Mouse (Mus musculus) urinary bladder, postnatal 14 days (tissue): ENCODE data around the gene Igfbp3.

Source experiments
- DNase-seq: peaks from one replicate; pipeline ENCODE4 v3.0.0; 2021; ENCODE audit warnings: low spot score

Gene Igfbp3

DNA sequence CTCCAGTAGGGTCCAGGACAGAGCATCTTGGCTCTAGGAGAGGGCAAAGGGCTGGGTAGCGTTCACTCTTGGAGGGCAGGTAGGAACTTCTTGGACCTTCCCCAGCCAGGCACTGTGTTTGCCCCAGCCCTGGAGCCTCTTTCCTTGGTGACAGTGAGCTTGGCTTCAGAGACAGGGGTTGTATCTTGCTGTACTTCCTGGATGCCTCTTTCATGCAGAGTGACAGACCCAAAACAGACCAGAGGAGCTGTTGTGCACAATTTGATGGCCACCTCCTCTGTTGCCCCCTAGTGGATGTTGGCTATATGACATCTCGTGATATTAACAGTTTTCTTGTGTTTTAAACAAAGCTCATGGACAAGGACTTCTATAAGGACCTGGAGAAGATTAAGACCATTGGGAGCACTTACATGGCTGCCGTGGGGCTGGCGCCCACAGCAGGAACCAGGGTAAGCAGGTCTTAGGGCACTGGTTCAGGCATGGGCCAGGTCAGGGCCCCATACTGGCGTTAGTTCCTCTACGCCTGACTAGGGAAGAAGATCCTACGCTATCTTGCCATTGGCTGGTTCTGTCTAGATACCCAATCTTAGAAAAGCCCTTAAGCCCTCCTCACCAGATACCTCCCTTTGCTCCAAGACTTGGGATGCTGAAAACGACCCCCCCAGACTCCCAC, 52.1 kb downstream of the Igfbp3 start:
- no peak for DNase-seq

- DNase-seq = no peak
These were observed 53.1 kb downstream of the Igfbp3 start for GRCm38 (mm10) chr11:7160637-7161101.

DNA sequence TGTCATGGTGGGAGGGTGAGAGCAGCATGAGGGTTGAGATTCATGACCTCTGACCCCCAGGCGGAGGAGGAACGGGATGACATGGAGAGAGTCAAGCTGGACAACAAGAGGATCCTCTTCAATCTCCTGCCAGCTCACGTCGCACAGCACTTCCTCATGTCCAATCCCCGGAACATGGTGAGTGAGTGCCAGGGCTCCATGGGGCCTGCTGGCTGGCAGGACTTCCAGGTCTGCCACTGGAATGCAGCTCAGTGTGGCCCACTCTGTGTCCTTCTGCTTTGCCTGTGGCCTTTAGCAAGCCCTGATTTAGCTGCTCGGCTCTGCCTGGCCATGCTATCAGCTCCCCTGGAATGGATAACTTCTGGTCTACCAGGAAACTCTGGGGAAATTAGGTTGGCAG, 53.6 kb downstream of the Igfbp3 start:
- no peak for DNase-seq

- DNase-seq = no peak
These were observed 55.5 kb downstream of the Igfbp3 start for GRCm38 (mm10) chr11:7158196-7158595.

- no peak for DNase-seq
These were observed 57.3 kb downstream of the Igfbp3 start for GRCm38 (mm10) chr11:7156427-7156826.
